Mouse (Mus musculus) layer of hippocampus, adult 2 months (tissue): ENCODE measurements around the gene Dip2a. TPM values are rescaled to one million over a fixed set of nuclear protein-coding genes. Genes with fewer than 3 reads are reported as not detected.

Source experiments
- DNase-seq, 2 experiments: peaks; one replicate each; pipeline ENCODE4 v3.0.0; 2022; ENCODE audit warnings: low spot score in 2 of 2
- H3K27ac ChIP-seq: fragments of 200-600 bp; 2 replicates; pipeline ENCODE4 v1.8.1; 2022
- H3K4me3 ChIP-seq: fragments of 200-600 bp; 2 replicates; pipeline ENCODE4 v1.8.1; 2022; ENCODE audit warnings: mild to moderate bottlenecking
- CTCF ChIP-seq: fragments of 200-600 bp; conservative IDR thresholded peaks from 2 replicates; pipeline ENCODE4 v1.8.1; 2022; ENCODE audit warnings: antibody characterized with exemption, mild to moderate bottlenecking, moderate library complexity
- total RNA-seq, 2 experiments: library from RNA; stranded (reverse); gene quantifications; 2 replicates each; pipeline ENCODE4 v1.2.3; 2021

Dip2a gene
- total RNA-seq, 2 experiments from 2014 or later = 50.9 to 51.0 TPM

DNA sequence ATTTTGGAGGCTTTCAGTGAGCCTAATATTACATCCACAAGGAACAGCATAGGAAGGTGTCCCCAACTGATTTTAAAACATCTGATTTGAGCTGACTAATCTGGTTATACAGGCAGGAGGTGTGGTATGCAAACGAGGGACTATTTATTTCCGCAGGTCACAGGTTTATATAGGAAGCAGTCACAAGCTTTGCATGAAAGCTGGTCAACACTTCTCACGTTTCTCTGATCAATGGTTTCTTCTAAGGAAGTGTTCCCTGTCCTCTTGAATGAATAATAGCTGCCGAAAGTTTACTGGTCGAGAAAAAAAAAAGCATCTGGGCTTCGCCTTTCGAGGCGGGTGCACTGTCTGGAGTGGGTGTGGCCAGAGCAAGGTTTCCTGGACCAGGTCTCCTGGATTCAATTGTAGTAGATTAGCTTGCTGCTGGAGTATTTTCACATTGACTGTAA is 976 bp upstream of the Dip2a start:
- TF ChIP-seq CTCF = no peak
- peak overlapping the region; percentile 66 for H3K4me3 ChIP-seq
- no peak for DNase-seq
- no peak overlapping the region for H3K27ac ChIP-seq

DNA sequence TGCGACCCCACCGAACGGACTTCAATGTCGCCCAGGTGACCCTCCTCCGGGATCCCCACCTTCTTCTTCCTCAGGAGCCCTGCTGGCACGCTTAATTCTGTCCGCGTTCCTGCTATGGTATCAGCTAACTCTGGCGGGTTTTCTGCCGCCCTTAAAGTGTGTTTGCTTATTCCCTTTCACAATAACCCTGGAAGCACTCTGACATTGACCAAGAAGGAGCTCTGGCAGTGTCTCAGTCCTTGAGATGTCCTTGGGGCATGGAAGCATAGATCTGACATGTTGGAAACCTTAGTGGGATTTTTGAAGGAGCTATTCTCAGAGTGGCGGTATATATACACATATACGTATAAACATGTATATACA is 430 bp upstream of the Dip2a start:
- Histone ChIP-seq H3K4me3 (peak overlapping the region; percentile 66), H3K27ac (peak overlapping the region; percentile 89)
- no peak for DNase-seq
- no peak for TF ChIP-seq CTCF

DNA sequence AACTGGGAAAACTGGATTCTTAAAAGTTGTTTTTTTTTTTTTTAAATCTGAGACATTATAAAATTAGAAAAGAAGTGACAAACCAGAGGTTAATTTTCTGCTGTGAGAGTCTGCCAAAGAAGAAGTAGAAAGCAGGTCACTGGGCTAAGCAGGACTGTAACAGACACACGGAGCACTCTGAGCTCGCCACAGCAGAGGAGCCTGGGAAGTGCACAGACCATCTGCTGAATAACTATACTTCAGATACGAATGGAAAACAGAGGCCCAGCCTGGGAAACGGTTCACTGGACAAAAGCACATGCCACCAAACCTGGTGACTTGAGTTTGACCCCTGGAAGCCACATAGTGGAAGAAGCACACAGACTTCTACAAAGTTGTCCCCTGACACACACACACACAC is 10.7 kb downstream of the Dip2a start:
- H3K4me3 ChIP-seq = no peak overlapping the region
- TF ChIP-seq CTCF = no peak
- H3K27ac ChIP-seq = peak overlapping the region; percentile 36; the same call in 1 of the 2 replicates
- DNase-seq = no peak

DNA sequence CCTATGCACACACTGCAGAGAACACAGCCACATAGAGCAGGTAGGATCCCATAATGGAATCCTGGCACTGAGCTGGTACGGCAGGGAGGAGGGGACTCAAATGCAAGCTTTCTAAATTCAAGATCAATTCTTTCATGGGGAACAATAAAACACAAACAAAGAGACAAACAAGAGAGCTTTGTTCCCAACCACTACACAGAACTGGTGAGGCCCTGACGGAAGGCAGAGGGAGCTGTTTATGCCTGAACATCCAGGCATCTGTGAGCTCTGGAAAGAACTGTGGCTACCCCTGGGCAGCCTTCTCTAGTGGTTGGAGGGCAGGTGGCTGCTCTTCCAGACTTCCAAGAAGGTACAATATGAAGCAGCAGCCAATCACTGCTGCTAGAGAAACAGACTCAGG is 13.1 kb downstream of the Dip2a start:
- H3K27ac ChIP-seq = peak overlapping the region; percentile 85
- no peak for DNase-seq
- H3K4me3 ChIP-seq = no peak overlapping the region
- peak; percentile 41 for TF ChIP-seq CTCF

DNA sequence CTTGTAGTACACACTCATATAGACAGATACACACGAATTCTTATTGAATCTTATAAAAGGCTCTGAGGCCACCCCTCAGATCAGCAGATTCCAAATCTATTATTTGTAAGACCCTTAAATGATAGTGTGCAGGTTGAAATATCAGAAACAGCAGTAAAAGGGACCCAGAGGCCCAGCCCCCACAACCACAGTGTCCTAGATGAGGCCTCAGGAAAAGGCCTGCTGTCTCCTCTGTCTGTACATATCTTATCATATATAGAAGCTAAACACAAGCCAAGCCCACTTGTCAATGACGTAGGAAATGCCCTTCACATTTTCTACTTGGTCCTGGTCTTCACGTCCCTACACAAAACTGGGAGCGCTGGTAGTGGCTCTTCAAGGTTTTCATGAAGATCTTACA is 16.0 kb downstream of the Dip2a start:
- no peak for TF ChIP-seq CTCF
- Histone ChIP-seq H3K4me3 (no peak overlapping the region), H3K27ac (peak overlapping the region; percentile 28; the same call in 1 of the 2 replicates)
- DNase-seq = no peak

- no peak for TF ChIP-seq CTCF
- Histone ChIP-seq H3K4me3 (no peak overlapping the region), H3K27ac (peak overlapping the region; percentile 39; the same call in 1 of the 2 replicates)
- no peak for DNase-seq
Measured at GRCm38 (mm10) chr10:76328574-76328973, 16.5 kb downstream of the Dip2a start.

DNA sequence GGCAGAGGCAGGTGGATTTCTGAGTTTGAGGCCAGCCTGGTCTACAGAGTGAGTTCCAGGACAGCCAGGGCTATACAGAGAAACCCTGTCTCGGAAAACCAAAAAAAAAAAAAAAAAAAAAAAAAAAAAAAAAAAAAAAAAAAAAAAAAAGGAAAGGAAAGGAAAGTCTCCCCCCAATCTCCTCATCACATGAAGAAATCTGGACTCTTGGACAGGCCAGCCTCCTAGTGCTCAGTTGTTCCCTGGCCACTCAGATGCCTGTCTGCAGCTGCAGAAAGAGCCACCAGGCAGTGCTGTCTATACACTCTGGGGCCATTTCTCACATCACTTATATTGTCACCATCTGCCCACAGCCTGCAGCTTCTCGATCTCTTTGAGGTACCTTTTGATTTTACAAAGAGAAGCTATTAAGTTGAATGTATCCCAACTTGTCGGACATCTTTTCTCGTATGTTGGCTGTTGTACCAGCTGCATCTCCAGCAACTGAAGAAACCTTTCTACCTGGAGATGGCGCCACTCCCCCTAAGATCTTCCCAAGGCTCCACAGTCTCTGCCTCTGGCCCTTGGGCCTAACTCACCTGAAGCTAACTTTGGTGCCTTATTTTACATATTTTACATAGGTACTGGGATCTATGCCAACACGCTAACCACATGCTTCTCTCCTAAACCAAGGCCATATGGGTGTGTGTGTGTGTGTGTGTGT is 18.6 kb downstream of the Dip2a start:
- DNase-seq = peak in 1 of 2 experiments; percentile 48
- H3K4me3 ChIP-seq = no peak overlapping the region
- peak; percentile 68 for TF ChIP-seq CTCF
- H3K27ac ChIP-seq = no peak overlapping the region

DNA sequence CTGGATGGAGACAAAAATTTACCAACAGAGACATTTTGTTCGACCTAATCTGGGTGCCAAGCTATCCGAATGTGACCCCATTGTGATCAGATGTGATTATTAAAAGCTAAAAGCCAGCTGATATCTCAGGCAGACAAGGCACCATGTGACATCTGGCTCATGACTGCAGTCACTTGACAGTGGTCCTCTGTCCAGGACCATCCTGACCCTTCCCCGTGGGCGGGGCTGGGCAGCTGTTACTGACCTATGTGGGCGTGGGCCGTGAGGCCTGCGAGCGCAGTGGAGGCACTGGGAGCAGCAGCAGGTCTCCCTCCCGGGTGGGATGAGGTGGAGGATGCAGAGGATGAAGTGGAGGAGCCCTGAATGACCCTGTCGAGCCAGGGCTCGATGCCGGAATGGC is 27.5 kb downstream of the Dip2a start:
- no peak for TF ChIP-seq CTCF
- no peak for DNase-seq
- no peak overlapping the region for H3K4me3 ChIP-seq
- peak overlapping the region; percentile 8 for H3K27ac ChIP-seq

DNA sequence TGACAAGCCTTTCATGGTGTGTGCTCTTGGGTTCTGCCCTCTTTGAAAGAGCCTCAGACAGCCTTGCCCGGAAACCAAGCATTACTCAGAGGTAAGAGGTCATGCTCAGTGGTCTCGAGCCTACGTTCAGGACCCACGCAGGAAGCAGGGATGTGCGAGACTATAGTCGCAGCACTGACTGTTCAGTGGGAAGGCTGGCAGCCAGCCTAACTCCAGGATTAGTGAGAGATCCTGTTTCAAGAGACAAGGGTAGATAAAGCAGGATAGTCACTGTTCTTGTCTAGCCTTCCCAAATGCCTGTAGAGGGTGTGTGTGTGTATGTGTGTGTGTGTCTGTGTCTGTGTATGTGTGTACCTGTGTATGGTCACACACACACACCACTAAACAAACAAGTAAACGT is 28.9 kb downstream of the Dip2a start:
- DNase-seq = peak in 1 of 2 experiments; percentile 38
- TF ChIP-seq CTCF = no peak
- Histone ChIP-seq H3K27ac (peak overlapping the region; percentile 8; the same call in 1 of the 2 replicates), H3K4me3 (no peak overlapping the region)

GRCm38 (mm10) chr10:76306738-76307137 is 38.4 kb downstream of the Dip2a start:
- Histone ChIP-seq H3K27ac (peak overlapping the region; percentile 62; the same call in 1 of the 2 replicates), H3K4me3 (no peak overlapping the region)
- TF ChIP-seq CTCF = no peak
- no peak for DNase-seq

- TF ChIP-seq CTCF = no peak
- no peak overlapping the region for H3K27ac ChIP-seq
- H3K4me3 ChIP-seq = no peak overlapping the region
- no peak for DNase-seq
Measured at GRCm38 (mm10) chr10:76300133-76300532, 45.0 kb downstream of the Dip2a start.

GRCm38 (mm10) chr10:76293222-76293621 is 51.9 kb downstream of the Dip2a start:
- TF ChIP-seq CTCF = no peak
- Histone ChIP-seq H3K27ac (no peak overlapping the region), H3K4me3 (no peak overlapping the region)
- no peak for DNase-seq

GRCm38 (mm10) chr10:76289936-76290671 is 55.0 kb downstream of the Dip2a start:
- TF ChIP-seq CTCF = no peak
- peak overlapping the region; percentile 33 for H3K27ac ChIP-seq
- DNase-seq = no peak
- no peak overlapping the region for H3K4me3 ChIP-seq
